ENCODE assay signal across 23 mouse cellular contexts in the genomic region with DNA sequence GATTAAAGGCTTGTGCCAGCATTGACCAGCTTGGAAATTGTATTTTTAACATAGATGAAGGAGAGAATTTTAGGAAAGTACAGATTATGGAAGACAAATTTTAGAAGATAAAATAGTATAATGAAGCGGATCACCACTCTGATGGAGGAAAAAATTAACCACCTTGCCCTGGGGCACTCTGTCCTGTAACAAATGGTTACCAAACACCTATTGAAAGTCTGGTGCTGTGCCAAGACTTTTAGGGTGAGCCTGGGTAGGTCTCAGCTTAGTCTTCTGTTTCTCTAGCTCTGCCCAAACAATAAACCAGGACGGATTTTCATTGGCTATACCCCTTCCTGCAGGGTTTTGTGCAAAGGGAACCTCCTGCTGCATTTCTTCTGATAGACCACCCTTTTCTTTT. TPM values are rescaled to one million over a fixed set of nuclear protein-coding genes. Genes with fewer than 3 reads are reported as not detected.
DNase-seq lines count a peak whose midpoint lies in the region; ATAC-seq and TF ChIP-seq lines count a peak whose summit lies in the region.
"Had no signal": no experiment of that assay in that cellular context is flagged by ENCODE, and none has a peak within 500 bp of the region (broad histone marks: within the 10 kb centered on the region; RNA-seq: fewer than 3 reads in every experiment).

No protein-coding gene starts in this region.

- no peaks in the 10 kb centered on the region for H3K27me3 ChIP-seq in embryonic facial prominence, embryonic 14.5 days (replicated peaks; ENCODE audit: control insufficient read depth, insufficient read depth, low read length)
- H3K27me3 ChIP-seq in embryonic facial prominence, embryonic 10.5 days (replicated peaks; ENCODE audit: low read depth, poor library complexity, severe bottlenecking): no peaks in the 10 kb centered on the region
- H3K27me3 ChIP-seq in kidney, embryonic 14.5 days (ENCODE audit: control insufficient read depth, insufficient read depth, low read length): no peaks in the 10 kb centered on the region
- no peaks in the 10 kb centered on the region for H3K27me3 ChIP-seq in myocyte (ENCODE audit: control insufficient read depth, insufficient read depth, insufficient read length)
- H3K27me3 ChIP-seq: embryonic facial prominence, embryonic 15.5 days; forebrain, embryonic 12.5 days; heart, embryonic 15.5 days; Patski had no signal

- 71% methylated on average over 2 of the region's 2 CpGs for whole genome bisulfite sequencing in embryonic facial prominence, embryonic 14.5 days
- 76% methylated on average over 2 of the region's 2 CpGs for WGBS in embryonic facial prominence, embryonic 10.5 days
- WGBS in kidney, embryonic 14.5 days: 68% methylated on average over 2 of the region's 2 CpGs

- H3K4me3 ChIP-seq in embryonic facial prominence, embryonic 14.5 days (ENCODE audit: low read depth, low read length): no peak overlapping the region
- H3K4me3 ChIP-seq in embryonic facial prominence, embryonic 10.5 days: no peak overlapping the region
- H3K4me3 ChIP-seq in kidney, embryonic 14.5 days (ENCODE audit: low read length): no peak overlapping the region
- H3K4me3 ChIP-seq in myocyte: no peak overlapping the region
- H3K4me3 ChIP-seq: embryonic facial prominence, embryonic 15.5 days; forebrain, embryonic 12.5 days; heart, adult 2 months; heart, embryonic 15.5 days; hindbrain, embryonic 10.5 days had no signal

- H3K36me3 ChIP-seq in embryonic facial prominence, embryonic 14.5 days (ENCODE audit: control insufficient read depth, insufficient read depth, low read length): no peaks in the 10 kb centered on the region
- H3K36me3 ChIP-seq in embryonic facial prominence, embryonic 10.5 days (replicated peaks): no peaks in the 10 kb centered on the region
- no peaks in the 10 kb centered on the region for H3K36me3 ChIP-seq in kidney, embryonic 14.5 days (ENCODE audit: control insufficient read depth, insufficient read depth, low read length)
- no peaks in the 10 kb centered on the region for H3K36me3 ChIP-seq in myocyte (ENCODE audit: control insufficient read depth, insufficient read depth)
- H3K36me3 ChIP-seq: embryonic facial prominence, embryonic 15.5 days; forebrain, embryonic 12.5 days; heart, embryonic 15.5 days; hindbrain, embryonic 10.5 days had no signal

- no peaks in the 10 kb centered on the region for H3K79me2 ChIP-seq in myocyte (ENCODE audit: control insufficient read depth, insufficient read depth)

- H3K4me1 ChIP-seq in embryonic facial prominence, embryonic 14.5 days (ENCODE audit: control insufficient read depth, insufficient read depth, low read length): no peaks in the 10 kb centered on the region
- peaks cover 1% of the 10 kb centered on the region for H3K4me1 ChIP-seq in embryonic facial prominence, embryonic 10.5 days
- no peaks in the 10 kb centered on the region for H3K4me1 ChIP-seq in kidney, embryonic 14.5 days (ENCODE audit: control insufficient read depth, insufficient read depth, low read length)

- DNase-seq in embryonic facial prominence, embryonic 14.5 days (ENCODE audit: low spot score): no peak
- no peak for DNase-seq in embryonic facial prominence, embryonic 10.5 days (ENCODE audit: low spot score)
- DNase-seq in kidney, adult 8-10 months: peak; percentile 29 to 31
- peak; percentile 1 for DNase-seq in 3T3-L1 (ENCODE audit: low read depth, low spot score)
- no peak for DNase-seq in urinary bladder, postnatal 4 days (ENCODE audit: low spot score in 2 of 2)
- DNase-seq: adrenal gland, postnatal 25 days; cerebellum, adult 18-20 months; cerebellum, adult 9-11 months; cerebellum, postnatal 36 days; gastrocnemius, postnatal 10 days; heart, postnatal 14 days had no signal

- 0 out of 2 replicates have a peak, but pooled peaks have one; percentile 48 for ATAC-seq in embryonic facial prominence, embryonic 14.5 days (ENCODE audit: low read depth)
- ATAC-seq in kidney, embryonic 14.5 days (ENCODE audit: low FRiP score, low TSS enrichment): no peak
- ATAC-seq: activated CD4-positive, CD25-positive, alpha-beta regulatory T cell, adult 4 months; forebrain, embryonic 16.5 days had no signal

- H3K4me2 ChIP-seq in embryonic facial prominence, embryonic 14.5 days (ENCODE audit: low read depth, low read length): no peak overlapping the region
- no peak overlapping the region for H3K4me2 ChIP-seq in kidney, embryonic 14.5 days (replicated peaks; ENCODE audit: low read depth, low read length)
- peak overlapping the region; percentile 82 for H3K4me2 ChIP-seq in myocyte (ENCODE audit: low read depth)
- H3K4me2 ChIP-seq: embryonic facial prominence, embryonic 15.5 days; forebrain, embryonic 12.5 days; heart, embryonic 11.5 days; heart, embryonic 15.5 days; hindbrain, embryonic 14.5 days had no signal

- H3K27ac ChIP-seq in embryonic facial prominence, embryonic 14.5 days (replicated peaks; ENCODE audit: low read depth, low read length): no peak overlapping the region
- no peak overlapping the region for H3K27ac ChIP-seq in embryonic facial prominence, embryonic 10.5 days (replicated peaks)
- no peak overlapping the region for H3K27ac ChIP-seq in kidney, embryonic 14.5 days (ENCODE audit: low read depth, low read length)
- H3K27ac ChIP-seq: embryonic facial prominence, embryonic 15.5 days; forebrain, embryonic 12.5 days; heart, adult 2 months; heart, embryonic 15.5 days; hindbrain, embryonic 10.5 days; hindbrain, embryonic 14.5 days had no signal

- H3K9ac ChIP-seq in embryonic facial prominence, embryonic 14.5 days (ENCODE audit: low read depth, low read length): no peak overlapping the region
- no peak overlapping the region for H3K9ac ChIP-seq in kidney, embryonic 14.5 days (ENCODE audit: low read depth, low read length)
- H3K9ac ChIP-seq: embryonic facial prominence, embryonic 15.5 days; forebrain, embryonic 12.5 days; heart, embryonic 15.5 days; hindbrain, embryonic 14.5 days had no signal

- TF ChIP-seq POLR2A in myocyte (IDR thresholded peaks at IDR 0.05; ENCODE audit: insufficient read length, low read depth): no peak

- H3K9me3 ChIP-seq in embryonic facial prominence, embryonic 14.5 days (ENCODE audit: control insufficient read depth, low read length): no peaks in the 10 kb centered on the region
- no peaks in the 10 kb centered on the region for H3K9me3 ChIP-seq in embryonic facial prominence, embryonic 10.5 days
- no peaks in the 10 kb centered on the region for H3K9me3 ChIP-seq in kidney, embryonic 14.5 days (ENCODE audit: control insufficient read depth, low read length)
- H3K9me3 ChIP-seq: embryonic facial prominence, embryonic 15.5 days; forebrain, embryonic 12.5 days; heart, embryonic 15.5 days; hindbrain, embryonic 10.5 days had no signal

- H3ac ChIP-seq in myocyte (ENCODE audit: control insufficient read depth, insufficient read length): no peak overlapping the region

TF ChIP-seq in myocyte, 11 proteins besides CTCF, POLR2A, EP300 and RAD21:
- TF ChIP-seq E2F4 (IDR thresholded peaks at IDR 0.05; ENCODE audit: insufficient read depth): no peak

RNA-seq across cellular contexts. Expression of gene Pdzd9, which starts 1.1 kb away (rescaled TPM):
- 0.42 and 0.61 TPM in 2 replicates for polyA plus RNA-seq in embryonic facial prominence, embryonic 14.5 days (2014; fragmentation: Nextera tagmentation; extraction: Ambion mirVana)
- polyA plus RNA-seq in embryonic facial prominence, embryonic 10.5 days (2016; fragmentation: Nextera tagmentation; extraction: Ambion mirVana): 0.30 and 0.36 TPM in 2 replicates
- 0.16 and 0.46 TPM in 2 replicates for polyA plus RNA-seq in kidney, embryonic 14.5 days (2014; fragmentation: Nextera tagmentation; extraction: Ambion mirVana)
- polyA plus RNA-seq in myocyte (2012; fragmentation: generic; extraction: Trizol): 0.16 TPM
- polyA plus RNA-seq: heart, adult 2 months had no signal

RNA-seq across cellular contexts. Expression of gene Mosmo, which starts 6.1 kb away (rescaled TPM):
- polyA plus RNA-seq in embryonic facial prominence, embryonic 14.5 days (2014; fragmentation: Nextera tagmentation; extraction: Ambion mirVana): 14.2 and 15.6 TPM in 2 replicates
- 13.3 and 15.1 TPM in 2 replicates for polyA plus RNA-seq in embryonic facial prominence, embryonic 10.5 days (2016; fragmentation: Nextera tagmentation; extraction: Ambion mirVana)
- 14.6 and 23.9 TPM in 2 replicates for polyA plus RNA-seq in kidney, embryonic 14.5 days (2014; fragmentation: Nextera tagmentation; extraction: Ambion mirVana)
- 23.3 TPM for polyA plus RNA-seq in myocyte (2012; fragmentation: generic; extraction: Trizol)

RNA-seq across cellular contexts. Expression of gene Uqcrc2, which starts 36.3 kb away (rescaled TPM):
- polyA plus RNA-seq in embryonic facial prominence, embryonic 14.5 days (2014; fragmentation: Nextera tagmentation; extraction: Ambion mirVana): 219 and 221 TPM in 2 replicates
- 175 and 186 TPM in 2 replicates for polyA plus RNA-seq in embryonic facial prominence, embryonic 10.5 days (2016; fragmentation: Nextera tagmentation; extraction: Ambion mirVana)
- polyA plus RNA-seq in kidney, embryonic 14.5 days (2014; fragmentation: Nextera tagmentation; extraction: Ambion mirVana): 210 and 232 TPM in 2 replicates
- 142 TPM for polyA plus RNA-seq in myocyte (2012; fragmentation: generic; extraction: Trizol)

Comparison
In these comparisons a context has a peak if more than half of its experiments do, and no peak if none do; other contexts are left out.
1. DNase-seq: peak in kidney, adult 8-10 months (2 of 2) and 3T3-L1 (single experiment); none in embryonic facial prominence, embryonic 14.5 days (single experiment), embryonic facial prominence, embryonic 10.5 days (single experiment) and urinary bladder, postnatal 4 days (0 of 2).